Mouse (Mus musculus): ENCODE measurements around the gene Ddx39b. TPM values are rescaled to one million over a fixed set of nuclear protein-coding genes. Genes with fewer than 3 reads are reported as not detected.

Ddx39b gene
- total and polyA plus RNA-seq, 2 experiments = 37.0 to 103 TPM

GRCm38 (mm10) chr17:35240384-35241304 is 902 bp upstream of the Ddx39b start:
- Histone ChIP-seq H3K4me3 (ENCODE audit: insufficient read depth, low read depth, low read length) (peak overlapping the region; percentile 43; the same call in 1 of the 2 replicates), H3K79me2 (ENCODE audit: control insufficient read depth, insufficient read depth, low read length) (peaks cover 29% of the 10 kb centered on the region), H3K9ac (ENCODE audit: low read depth, low read length) (peak overlapping the region; percentile 56), H3K27ac (replicated peaks; ENCODE audit: insufficient read depth, low read depth, low read length) (peak overlapping the region; percentile 95), H3K4me1 (ENCODE audit: control insufficient read depth, insufficient read depth, low read length) (peaks cover 16% of the 10 kb centered on the region), H3K36me3 (ENCODE audit: control insufficient read depth, insufficient read depth, low read length) (peaks cover 22% of the 10 kb centered on the region), H3K27me3 (ENCODE audit: control insufficient read depth, insufficient read depth, low read length) (no peaks in the 10 kb centered on the region)
- peak; percentile 77 for DNase-seq (ENCODE audit: extremely low read depth, low read depth, low spot score)
- TF ChIP-seq CTCF (IDR thresholded peaks at IDR 0.05; ENCODE audit: low read depth, low read length) = no peak
- TF ChIP-seq POLR2A (IDR thresholded peaks at IDR 0.05; ENCODE audit: extremely low read depth, insufficient read depth, low read length) = no peak
- 7% methylated on average over 12 of the region's 12 CpGs for WGBS

DNA sequence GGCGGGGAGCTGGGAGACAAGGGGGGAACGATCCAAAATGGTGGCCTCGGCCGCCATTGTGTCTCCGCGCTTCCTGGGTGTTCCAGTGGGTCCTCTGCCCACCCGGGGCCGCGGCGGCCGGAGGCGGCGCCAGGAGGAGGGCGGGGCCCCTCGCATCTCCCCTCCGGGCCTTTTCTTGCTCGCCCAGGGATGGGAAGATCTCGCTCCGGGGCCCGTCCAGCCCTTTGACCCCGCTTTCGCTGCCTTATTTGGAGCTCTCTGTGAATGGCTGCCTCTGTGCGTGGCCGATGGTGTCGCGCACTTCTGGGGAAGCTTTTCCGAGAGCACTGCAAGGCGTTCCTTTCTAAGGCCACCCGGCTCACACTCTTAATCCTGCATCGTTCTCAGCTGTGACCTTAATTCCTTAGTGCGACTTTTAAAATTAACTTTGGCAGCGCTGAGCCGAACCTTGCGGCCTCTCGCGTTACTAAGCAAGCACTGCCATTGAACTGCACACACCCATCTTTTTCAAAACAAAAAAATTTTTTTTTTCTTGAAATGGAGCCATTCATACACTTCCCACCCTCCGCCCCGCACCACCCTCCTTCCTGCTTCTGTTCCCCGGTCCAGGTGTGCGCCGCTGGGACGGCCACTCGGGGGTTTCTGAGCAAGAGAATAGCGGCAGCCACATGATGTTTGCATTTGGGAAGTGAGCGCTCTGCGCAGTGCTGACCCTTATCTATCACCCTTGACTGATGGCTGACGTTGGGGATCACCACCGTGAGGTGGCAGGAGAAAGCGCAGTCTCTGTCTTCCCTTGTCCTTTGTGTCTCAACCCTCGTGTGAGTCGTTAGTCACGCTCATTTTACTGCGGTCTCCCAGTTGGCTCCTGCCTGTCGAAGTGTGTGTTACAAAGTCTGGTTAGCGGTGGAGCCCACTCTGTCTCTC is 732 bp downstream of the Ddx39b start:
- DNase-seq (ENCODE audit: extremely low read depth, low read depth, low spot score) = peak; percentile 60
- under 1% methylated on average over 55 of the region's 55 CpGs for WGBS
- TF ChIP-seq POLR2A (IDR thresholded peaks at IDR 0.05; ENCODE audit: extremely low read depth, insufficient read depth, low read length) (no peak), CTCF (IDR thresholded peaks at IDR 0.05; ENCODE audit: low read depth, low read length) (peak; percentile 37)
- peaks cover 16% of the 10 kb centered on the region for H3K4me1 ChIP-seq (ENCODE audit: control insufficient read depth, insufficient read depth, low read length)
- peak overlapping the region; percentile 82 for H3K27ac ChIP-seq (replicated peaks; ENCODE audit: insufficient read depth, low read depth, low read length)
- peaks cover 37% of the 10 kb centered on the region for H3K36me3 ChIP-seq (ENCODE audit: control insufficient read depth, insufficient read depth, low read length)
- peak overlapping the region; percentile 83 for H3K4me3 ChIP-seq (ENCODE audit: insufficient read depth, low read depth, low read length)
- peaks cover 29% of the 10 kb centered on the region for H3K79me2 ChIP-seq (ENCODE audit: control insufficient read depth, insufficient read depth, low read length)
- no peaks in the 10 kb centered on the region for H3K27me3 ChIP-seq (ENCODE audit: control insufficient read depth, insufficient read depth, low read length)
- peak overlapping the region; percentile 89 for H3K9ac ChIP-seq (ENCODE audit: low read depth, low read length)

DNA sequence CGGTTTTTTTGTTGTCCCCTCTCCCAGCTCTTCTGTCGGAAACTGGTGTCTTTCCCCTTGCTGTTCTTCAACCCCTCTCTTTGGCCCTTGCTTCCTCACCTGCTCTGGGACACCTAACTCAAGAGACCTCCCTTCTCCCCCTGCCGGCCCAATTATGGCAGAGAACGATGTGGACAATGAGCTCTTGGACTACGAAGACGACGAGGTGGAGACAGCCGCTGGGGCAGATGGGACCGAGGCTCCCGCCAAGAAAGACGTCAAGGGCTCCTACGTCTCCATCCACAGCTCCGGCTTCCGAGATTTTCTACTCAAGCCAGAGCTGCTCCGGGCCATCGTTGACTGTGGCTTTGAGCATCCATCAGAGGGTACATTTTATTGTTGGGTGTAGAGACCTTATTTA is 1.5 kb downstream of the Ddx39b start:
- whole genome bisulfite sequencing = 11% methylated on average over 16 of the region's 16 CpGs
- H3K36me3 ChIP-seq (ENCODE audit: control insufficient read depth, insufficient read depth, low read length) = peaks cover 44% of the 10 kb centered on the region
- H3K27me3 ChIP-seq (ENCODE audit: control insufficient read depth, insufficient read depth, low read length) = no peaks in the 10 kb centered on the region
- peaks cover 29% of the 10 kb centered on the region for H3K79me2 ChIP-seq (ENCODE audit: control insufficient read depth, insufficient read depth, low read length)
- H3K4me3 ChIP-seq (ENCODE audit: insufficient read depth, low read depth, low read length) = peak overlapping the region; percentile 83
- no peak for TF ChIP-seq CTCF (IDR thresholded peaks at IDR 0.05; ENCODE audit: low read depth, low read length)
- no peak for TF ChIP-seq POLR2A (IDR thresholded peaks at IDR 0.05; ENCODE audit: extremely low read depth, insufficient read depth, low read length)
- H3K4me1 ChIP-seq (ENCODE audit: control insufficient read depth, insufficient read depth, low read length) = peaks cover 16% of the 10 kb centered on the region
- no peak for DNase-seq (ENCODE audit: extremely low read depth, low read depth, low spot score)
- peak overlapping the region; percentile 89 for H3K9ac ChIP-seq (ENCODE audit: low read depth, low read length)
- H3K27ac ChIP-seq (replicated peaks; ENCODE audit: insufficient read depth, low read depth, low read length) = no peak overlapping the region

GRCm38 (mm10) chr17:35244999-35245398 is 3.5 kb downstream of the Ddx39b start:
- H3K27me3 ChIP-seq (ENCODE audit: control insufficient read depth, insufficient read depth, low read length) = no peaks in the 10 kb centered on the region
- no peak for DNase-seq (ENCODE audit: extremely low read depth, low read depth, low spot score)
- no peak overlapping the region for H3K4me3 ChIP-seq (ENCODE audit: insufficient read depth, low read depth, low read length)

DNA sequence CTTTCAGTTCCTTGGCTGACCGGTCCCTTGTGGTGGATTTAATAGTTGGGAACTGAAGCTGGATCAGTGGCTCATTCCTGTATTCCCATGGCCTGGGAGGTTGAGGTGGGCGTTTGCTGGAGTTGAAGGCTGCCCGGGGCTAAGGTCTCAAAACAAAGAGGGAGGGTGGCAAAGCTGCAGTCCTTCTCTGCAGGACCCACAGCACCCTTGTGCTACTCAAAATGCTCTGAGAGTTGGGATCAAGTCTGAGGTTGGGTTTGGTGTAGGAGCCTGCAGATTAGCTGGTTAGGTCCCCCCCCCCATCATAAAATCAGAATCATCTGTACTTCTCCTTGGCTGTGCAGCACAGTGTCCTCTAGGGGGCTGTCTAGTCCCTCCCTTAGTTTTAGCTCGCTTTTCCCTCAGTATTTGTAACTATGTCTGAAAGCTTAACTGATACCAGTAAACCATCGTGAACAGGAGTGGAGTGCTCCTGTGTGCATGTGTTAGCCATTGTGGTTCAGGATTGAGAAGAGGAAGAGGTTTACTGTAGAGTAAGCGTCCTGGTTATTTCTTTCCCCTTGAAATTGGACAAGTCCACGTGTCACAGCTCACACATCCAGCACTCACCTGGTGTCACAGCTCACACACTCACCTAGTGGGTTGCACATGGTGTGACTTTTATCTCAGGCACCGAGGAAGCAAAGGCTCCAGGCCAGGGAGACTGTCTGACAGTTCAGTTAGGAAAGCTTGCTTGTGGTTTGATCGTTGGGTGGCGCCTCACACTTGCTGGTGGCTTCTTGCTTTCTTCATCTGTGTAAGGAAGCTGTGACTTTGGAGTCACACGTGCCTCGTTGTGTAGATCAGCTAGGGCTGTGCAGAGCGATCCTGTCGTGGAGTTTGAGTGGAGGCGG is 4.4 kb downstream of the Ddx39b start:
- TF ChIP-seq CTCF (IDR thresholded peaks at IDR 0.05; ENCODE audit: low read depth, low read length) (peak; percentile 16; the same call in 1 of the 2 replicates), POLR2A (IDR thresholded peaks at IDR 0.05; ENCODE audit: extremely low read depth, insufficient read depth, low read length) (no peak)
- 82% methylated on average over 15 of the region's 15 CpGs for WGBS
- no peak overlapping the region for H3K27ac ChIP-seq (replicated peaks; ENCODE audit: insufficient read depth, low read depth, low read length)
- H3K27me3 ChIP-seq (ENCODE audit: control insufficient read depth, insufficient read depth, low read length) = no peaks in the 10 kb centered on the region
- peaks cover 29% of the 10 kb centered on the region for H3K79me2 ChIP-seq (ENCODE audit: control insufficient read depth, insufficient read depth, low read length)
- peaks cover 10% of the 10 kb centered on the region for H3K4me1 ChIP-seq (ENCODE audit: control insufficient read depth, insufficient read depth, low read length)
- no peak for DNase-seq (ENCODE audit: extremely low read depth, low read depth, low spot score)
- H3K9ac ChIP-seq (ENCODE audit: low read depth, low read length) = no peak overlapping the region
- peaks cover 61% of the 10 kb centered on the region for H3K36me3 ChIP-seq (ENCODE audit: control insufficient read depth, insufficient read depth, low read length)
- H3K4me3 ChIP-seq (ENCODE audit: insufficient read depth, low read depth, low read length) = no peak overlapping the region

More at GRCm38 (mm10) chr17:35244999-35245398, 3.5 kb downstream of the Ddx39b start:
- no peak overlapping the region for H3K9ac ChIP-seq (ENCODE audit: low read depth, low read length)
- H3K4me1 ChIP-seq (ENCODE audit: control insufficient read depth, insufficient read depth, low read length) = peaks cover 16% of the 10 kb centered on the region
- TF ChIP-seq CTCF (IDR thresholded peaks at IDR 0.05; ENCODE audit: low read depth, low read length) (no peak), POLR2A (IDR thresholded peaks at IDR 0.05; ENCODE audit: extremely low read depth, insufficient read depth, low read length) (no peak)
- H3K79me2 ChIP-seq (ENCODE audit: control insufficient read depth, insufficient read depth, low read length) = peaks cover 29% of the 10 kb centered on the region
- H3K27ac ChIP-seq (replicated peaks; ENCODE audit: insufficient read depth, low read depth, low read length) = no peak overlapping the region
- H3K36me3 ChIP-seq (ENCODE audit: control insufficient read depth, insufficient read depth, low read length) = peaks cover 59% of the 10 kb centered on the region
- 41% methylated on average over 2 of the region's 2 CpGs for WGBS
